Mouse (Mus musculus) T-helper 17 cell (primary cell): ENCODE results near the gene Prkag1.

Experiments
- in situ Hi-C, 2 experiments: fragments of 300-600 bp; cut with MboI, MseI; formaldehyde crosslinking; loops; 1 replicate in 1 of 2; 2 replicates in 1 of 2; pipeline ENCODE4 v1.15.1; 2025; ENCODE audit warnings: high pct_unique_total_duplicates in 2 of 2

The Prkag1 gene

GRCm38 (mm10) chr15:98830736-98831683 is at the start of gene Prkag1:
Gene Prkag1 (minus strand): TSS chr15:98831521.
- in situ Hi-C loops: loop anchor here in 1 of 2 experiments (5.0 kb wide), 1 partner anchor 36 kb away; no protein-coding TSS in a partner anchor

- in situ Hi-C loops: no loop called here
These were observed 46.0 kb upstream of the Prkag1 start for GRCm38 (mm10) chr15:98877331-98877730.

- in situ Hi-C loops: no loop called here
These were observed 40.9 kb upstream of the Prkag1 start for GRCm38 (mm10) chr15:98871916-98872888.

- in situ Hi-C loops: no loop called here
These were observed 40.0 kb upstream of the Prkag1 start, which contains the start of gene Kmt2d for GRCm38 (mm10) chr15:98871070-98871915. Gene Kmt2d (minus strand): TSS chr15:98871204.

- in situ Hi-C loops: no loop called here
These were observed 39.1 kb upstream of the Prkag1 start for GRCm38 (mm10) chr15:98870179-98871069.

GRCm38 (mm10) chr15:98869342-98870178 is 38.2 kb upstream of the Prkag1 start:
- in situ Hi-C loops: loop anchor here in 1 of 2 experiments (5.0 kb wide), 1 partner anchor 37 kb away; the partner anchor contains the start of gene Prkag1

- in situ Hi-C loops: loop anchor here in 1 of 2 experiments (5.0 kb wide), 1 partner anchor 36 kb away; the partner anchor contains the start of gene Prkag1
These were observed 37.2 kb upstream of the Prkag1 start for GRCm38 (mm10) chr15:98868346-98869063.

- in situ Hi-C loops: loop anchor here in 1 of 2 experiments (5.0 kb wide), 1 partner anchor 35 kb away; the partner anchor contains the start of gene Prkag1
These were observed 36.0 kb upstream of the Prkag1 start for GRCm38 (mm10) chr15:98867321-98867720.

DNA sequence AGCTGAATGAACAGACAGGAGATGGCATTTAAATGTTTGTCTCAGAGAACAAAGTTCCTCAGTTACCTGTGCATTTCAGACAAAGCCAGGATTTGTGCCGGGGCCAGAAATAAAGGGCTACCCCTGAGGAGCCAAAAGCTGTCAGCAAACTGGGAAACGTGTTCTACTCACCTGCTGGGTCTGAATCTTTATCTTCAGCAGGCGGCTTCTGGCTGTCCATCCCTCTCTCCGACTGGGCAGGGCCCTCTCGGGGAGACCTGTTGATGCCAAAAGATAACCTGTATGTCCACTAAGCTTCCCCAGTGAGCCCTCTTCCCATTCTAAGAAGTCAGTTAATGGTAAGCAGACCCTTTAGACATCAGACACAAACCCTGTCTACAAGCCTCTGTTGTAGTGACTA is 35.2 kb upstream of the Prkag1 start:
- in situ Hi-C loops: loop anchor here in 1 of 2 experiments (5.0 kb wide), 1 partner anchor 34 kb away; the partner anchor contains the start of gene Prkag1

DNA sequence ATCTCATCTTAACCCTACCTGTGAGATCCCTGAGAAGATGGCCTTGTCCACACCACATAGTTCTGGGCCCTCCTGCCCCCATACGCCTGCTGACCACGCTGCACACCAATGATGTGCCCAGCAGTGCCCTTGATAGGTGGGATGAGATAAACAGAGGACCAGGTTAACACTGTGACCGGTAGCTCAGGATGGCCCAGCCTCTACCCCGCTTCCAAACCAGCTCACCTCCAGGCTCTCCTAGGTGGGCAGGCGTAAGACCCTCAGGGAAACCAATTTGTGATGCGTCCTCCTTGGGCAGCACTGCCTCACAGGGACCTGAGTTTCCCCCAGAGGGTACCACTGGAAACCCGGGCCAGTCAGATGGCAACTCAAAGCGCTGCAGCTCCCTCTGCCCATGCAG is 34.5 kb upstream of the Prkag1 start:
- in situ Hi-C loops: loop anchor here in 1 of 2 experiments (5.0 kb wide), 1 partner anchor 33 kb away; the partner anchor contains the start of gene Prkag1

DNA sequence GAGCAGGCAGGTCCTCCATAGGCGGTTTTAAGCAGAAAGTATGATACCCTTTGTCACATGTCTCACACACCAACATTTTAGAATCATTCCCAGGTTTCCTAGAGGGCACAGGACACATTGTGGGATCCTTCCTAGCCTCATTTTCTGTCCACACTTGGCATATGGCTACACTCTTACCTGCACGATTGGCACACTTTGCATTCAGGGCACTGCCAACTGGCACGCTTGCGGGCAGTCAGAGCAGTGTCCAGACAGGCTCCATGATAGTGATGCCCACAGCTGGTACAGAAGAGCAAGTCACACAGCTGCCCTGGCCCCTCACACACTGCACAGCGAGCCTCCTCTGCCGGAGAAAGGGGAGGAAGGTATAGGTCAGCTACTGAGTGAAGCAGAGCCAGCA is 33.6 kb upstream of the Prkag1 start:
- in situ Hi-C loops: loop anchor here in 1 of 2 experiments (5.0 kb wide), 1 partner anchor 33 kb away; the partner anchor contains the start of gene Prkag1

DNA sequence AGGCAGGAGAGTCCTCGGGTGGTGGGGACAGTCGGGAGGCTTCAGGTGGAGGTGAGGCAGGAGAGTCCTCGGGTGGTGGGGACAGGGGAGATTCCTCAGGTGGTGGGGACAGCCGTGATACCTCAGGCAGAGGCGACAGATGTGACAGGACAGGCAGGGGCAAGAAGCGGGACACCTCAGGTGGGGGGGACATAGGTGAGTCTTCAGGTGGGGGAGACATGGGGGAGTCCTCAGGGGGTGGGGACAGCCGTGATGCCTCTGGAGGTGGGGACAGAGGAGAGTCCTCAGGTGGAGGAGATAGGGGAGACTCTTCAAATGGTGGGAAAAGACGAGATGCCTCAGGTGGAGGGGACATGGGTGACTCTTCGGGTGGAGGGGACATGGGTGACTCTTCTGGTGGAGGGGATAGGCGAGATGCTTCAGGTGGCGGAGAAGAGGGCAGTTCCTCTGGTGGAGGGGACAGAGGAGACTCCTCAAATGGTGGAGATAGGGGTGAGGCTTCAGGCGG is 32.2 kb upstream of the Prkag1 start:
- in situ Hi-C loops: no loop called here

DNA sequence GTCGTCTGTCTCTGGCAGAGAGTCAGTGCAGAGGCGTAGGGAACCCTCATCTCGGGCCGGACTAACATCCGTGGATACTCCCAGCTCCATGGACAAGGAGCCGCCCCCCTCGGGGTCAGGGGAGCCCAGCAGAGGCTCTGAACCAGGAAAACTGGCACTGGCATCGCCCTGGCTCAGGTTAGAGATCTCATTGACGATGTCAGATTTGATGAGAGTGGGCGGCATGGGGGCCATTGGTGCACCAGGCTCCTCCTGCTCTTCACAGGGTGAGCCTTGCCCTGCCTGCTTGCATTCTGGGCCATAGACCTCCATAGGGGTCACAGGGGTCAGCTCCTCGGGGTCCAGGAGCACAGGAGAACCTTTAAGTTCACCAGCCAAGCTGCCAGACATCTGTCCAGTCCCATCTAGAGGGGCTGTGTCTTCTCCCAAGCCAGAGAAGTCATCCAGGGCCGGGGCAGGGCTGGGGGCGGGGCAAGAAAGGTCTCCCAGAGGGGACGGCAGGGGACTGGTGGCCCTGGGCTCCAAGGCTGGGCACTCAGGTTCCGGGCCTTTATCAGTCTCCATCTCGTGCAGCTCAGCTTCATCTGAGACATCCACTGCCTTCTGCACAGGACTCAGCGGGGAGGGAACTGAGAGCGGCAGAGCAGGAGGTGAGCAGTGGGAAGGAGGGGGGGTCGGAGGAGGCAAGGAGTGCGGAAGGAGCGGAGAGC is 30.5 kb upstream of the Prkag1 start:
- in situ Hi-C loops: no loop called here

DNA sequence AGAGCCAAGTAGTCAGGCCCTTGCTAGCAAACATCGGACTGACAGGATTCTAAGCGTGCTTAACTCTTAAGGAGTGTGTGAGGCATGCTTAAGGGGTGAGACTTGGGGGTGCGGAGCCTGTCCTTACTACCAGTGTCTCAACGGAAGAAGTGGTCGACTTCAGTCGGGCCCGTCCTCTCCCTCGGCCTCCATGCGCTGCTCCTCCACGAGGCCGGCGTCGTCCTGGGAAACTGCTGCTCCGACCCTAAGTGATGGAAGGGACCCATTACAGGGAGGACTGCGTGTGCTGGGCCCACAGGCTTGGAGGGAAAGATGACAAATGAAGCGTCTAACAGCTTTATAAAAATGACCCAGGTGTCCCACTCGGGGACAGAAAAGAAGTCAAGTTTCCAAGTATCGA is 29.6 kb upstream of the Prkag1 start:
- in situ Hi-C loops: no loop called here

DNA sequence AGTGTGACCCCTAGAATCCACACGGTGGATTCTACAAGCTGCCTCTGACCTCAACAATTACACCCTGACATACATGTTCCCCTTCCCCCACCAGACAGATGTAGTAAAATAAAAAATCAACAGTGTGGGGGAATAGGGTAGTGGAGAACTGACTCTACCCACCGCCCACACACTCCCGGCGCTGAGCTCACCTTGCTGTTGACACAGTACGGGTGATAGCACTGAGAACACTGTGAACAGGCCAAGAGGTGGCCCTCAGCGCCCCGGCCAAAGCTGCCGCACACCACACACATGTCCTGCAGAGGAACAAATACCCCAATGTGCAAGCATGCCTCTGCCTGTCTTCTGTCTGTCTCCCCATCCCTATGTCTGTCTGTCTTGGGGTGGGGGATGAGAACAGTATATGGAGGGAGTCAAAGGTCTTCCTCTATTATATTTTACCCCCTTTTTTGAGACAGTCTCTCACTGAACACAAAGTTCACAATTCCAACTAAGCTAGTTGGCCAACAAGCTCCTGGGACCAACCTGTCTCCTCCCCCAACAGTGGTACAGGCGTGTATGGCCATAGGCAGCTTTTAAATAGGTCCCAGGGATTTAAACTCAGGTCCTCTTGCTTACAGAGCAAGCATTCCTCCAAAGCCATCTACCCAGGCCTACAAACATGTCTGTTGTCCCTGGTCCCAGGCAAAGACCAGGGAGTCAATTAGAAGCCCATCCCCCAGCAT is 28.2 kb upstream of the Prkag1 start:
- in situ Hi-C loops: no loop called here

DNA sequence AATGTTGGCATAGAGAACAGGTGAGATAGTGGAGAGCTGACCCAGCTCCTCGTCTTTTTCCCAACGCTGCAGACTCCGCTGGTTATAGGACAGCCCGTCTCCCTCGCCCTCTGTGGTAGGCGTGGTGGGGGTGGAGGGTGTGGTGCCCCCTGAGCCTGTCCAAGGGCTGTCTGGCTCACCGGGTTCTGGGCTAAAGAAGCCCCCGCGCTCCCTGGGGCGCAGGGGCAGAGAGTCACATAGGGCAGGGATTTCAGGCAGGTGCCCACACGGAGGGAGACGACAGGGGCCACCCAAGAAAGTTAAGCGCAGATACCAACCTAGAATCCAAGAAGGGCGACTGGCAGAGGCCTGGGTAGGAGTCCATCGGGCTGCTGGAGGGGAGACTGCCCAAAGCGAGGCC is 22.9 kb upstream of the Prkag1 start:
- in situ Hi-C loops: no loop called here
